Mouse (Mus musculus): ENCODE data around the gene Arf4.

Arf4 gene

GRCm38 (mm10) chr14:26637851-26638707 lies at the start of gene Arf4:
TSS of gene Arf4 (plus strand) at chr14:26638074.
- DNase-seq = peak; percentile 97 to 99

DNA sequence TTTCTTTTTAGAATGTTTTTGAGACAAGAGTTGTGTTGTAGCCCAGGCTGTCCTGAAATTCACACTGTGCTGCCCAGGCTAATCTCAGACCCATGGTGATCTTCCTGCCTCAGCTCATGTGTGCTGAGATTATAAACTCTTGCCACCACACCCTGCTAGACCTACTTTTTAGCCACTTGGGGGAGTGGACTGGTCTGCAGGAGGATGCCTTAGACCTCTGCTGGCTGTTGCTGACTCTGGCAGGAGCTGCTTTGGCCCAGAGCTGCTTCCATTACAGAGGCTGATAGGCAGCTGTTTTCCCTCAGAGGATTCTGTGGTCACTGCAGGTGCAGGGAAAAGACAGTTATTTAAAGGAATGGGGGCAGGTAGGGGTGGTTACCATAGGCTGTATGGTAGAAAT lies 46.5 kb upstream of the Arf4 start:
- no peak for DNase-seq

DNA sequence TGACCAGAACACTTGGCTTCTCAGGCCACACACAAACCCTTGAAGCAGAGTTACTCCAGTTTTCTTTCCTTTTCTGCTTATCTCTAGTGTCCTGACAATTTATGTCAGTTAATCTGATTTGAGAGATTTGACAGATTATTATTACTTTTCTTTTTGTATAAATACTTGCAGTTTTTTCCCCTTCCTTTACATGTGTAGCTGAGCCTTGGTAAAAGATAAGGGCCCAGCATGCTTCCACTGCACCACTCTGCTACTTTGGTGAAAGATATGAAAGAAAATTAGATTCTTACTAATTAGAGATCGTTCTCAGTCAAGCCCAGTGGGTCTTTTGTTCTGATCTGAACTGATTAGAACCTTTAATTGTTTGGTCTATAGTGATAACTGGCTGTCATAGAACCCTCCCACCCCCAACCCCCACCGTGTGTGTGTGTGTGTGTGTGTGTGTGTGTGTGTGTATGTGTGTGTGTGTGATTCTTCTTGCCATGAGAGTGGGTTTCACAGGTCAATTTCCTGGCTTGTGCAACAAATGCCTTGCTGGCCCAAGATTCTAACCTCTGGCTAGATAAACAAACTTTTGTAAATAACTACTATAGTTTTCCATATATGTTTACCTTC lies 44.5 kb upstream of the Arf4 start:
- no peak for DNase-seq

DNA sequence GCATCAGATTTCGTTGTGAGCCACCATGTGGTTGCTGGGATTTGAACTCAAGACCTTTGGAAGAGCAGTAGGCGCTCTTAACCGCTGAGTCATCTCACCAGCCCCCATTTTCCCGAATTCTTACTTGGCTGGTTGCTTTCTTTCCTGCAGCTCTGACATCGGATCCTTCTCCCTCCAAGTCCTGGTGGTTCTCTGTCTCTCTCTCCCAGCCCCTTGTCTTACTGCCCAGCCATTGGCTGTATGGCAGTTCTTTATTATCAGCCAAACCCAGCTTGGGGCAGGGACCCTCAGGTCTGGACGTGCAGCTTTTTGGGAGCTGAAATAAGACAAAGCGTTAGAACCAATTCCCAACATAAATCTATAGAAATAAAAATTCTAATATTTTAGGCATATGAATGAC lies 42.7 kb upstream of the Arf4 start:
- no peak for DNase-seq

DNA sequence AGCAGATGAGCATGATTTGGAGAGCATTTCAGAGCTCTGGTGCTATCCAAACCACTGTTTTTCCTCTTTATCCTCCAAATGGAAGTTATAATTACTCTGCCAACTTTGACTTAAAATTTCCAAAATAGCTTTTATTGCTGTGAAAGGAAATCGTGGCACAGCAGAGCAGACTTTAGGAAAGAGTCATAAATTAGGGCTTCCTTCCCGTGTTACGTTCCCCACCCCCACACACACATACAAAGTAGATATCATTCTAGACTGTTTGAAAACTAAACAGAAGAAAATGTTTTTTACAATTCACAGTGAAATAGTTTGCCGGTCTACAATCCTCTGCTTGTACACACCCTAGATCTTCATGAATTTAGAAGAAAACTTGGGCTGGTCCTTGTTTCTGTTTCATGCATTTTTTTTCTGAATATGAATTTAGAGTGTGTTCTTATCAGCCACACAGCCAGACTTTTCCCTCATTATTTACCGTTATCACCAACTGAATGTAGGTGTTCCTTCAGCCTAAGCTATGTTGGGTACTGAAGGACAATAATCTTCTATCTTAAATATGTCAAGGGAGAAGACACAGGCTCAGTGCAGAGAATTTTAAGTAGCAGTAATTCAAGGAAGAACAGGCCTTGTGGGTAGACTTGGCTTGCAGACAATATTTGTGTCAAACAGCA lies 42.0 kb upstream of the Arf4 start:
- DNase-seq = no peak

GRCm38 (mm10) chr14:26605354-26605753 lies 32.5 kb upstream of the Arf4 start:
- no peak for DNase-seq

DNA sequence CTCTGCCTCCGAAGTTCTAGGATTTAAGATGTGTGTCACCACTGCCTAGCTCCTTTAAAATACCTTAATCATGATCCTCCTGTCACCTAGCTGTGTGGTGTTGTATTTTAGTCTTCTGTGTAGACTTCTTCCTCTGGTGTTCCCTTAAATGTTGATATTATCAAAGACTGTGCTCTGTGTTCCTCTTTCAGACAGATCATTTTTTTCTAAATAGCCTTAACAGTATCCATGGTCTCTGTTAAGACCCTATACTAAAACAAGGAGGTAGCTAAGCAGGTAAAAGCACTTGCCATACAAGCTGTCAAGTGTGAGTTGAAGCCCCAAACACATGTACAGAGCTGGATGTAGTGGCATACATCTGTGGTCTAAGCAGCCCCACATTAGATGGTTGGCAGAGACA lies 28.2 kb upstream of the Arf4 start:
- DNase-seq = no peak

DNA sequence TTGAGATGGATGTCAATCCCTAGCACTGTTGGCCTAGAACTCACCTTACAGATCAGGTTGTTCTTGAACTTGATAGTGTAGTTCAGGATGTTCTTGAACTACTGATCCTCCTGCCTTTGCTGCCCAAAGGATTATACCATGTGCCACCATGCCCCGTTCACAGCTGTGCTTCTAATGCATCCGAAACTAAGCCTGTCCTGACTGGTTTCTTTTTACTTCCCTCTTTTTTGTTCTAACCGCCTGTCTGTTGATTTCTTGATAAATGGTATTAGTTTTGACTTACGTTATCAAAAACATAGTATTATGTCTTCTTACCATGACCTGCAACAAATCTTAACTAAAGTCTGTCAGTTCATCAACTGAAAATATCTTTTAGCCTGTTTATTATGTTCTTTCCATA lies 27.2 kb upstream of the Arf4 start:
- DNase-seq = no peak

DNA sequence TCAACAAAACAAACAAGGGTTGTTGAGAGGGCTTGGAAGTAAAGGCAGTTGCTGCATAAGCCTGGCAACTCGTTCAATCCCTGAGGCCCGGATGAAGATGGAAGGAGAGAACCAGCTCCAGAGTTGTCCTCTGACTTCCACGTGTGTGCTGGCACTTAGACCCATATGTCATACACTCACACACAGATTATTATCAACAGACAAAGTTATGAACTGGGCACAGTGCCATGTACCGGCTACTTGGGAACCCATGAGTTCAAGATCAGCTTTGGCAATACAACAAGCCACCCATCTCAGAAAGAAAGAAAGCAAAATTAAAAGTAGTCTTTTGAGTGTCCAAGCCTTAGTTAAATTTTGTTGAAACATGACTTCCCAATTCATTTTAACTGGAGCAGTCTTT lies 12.6 kb upstream of the Arf4 start:
- no peak for DNase-seq

GRCm38 (mm10) chr14:26626605-26627140 lies 11.2 kb upstream of the Arf4 start:
- DNase-seq = no peak

GRCm38 (mm10) chr14:26637025-26637850 lies 636 bp upstream of the Arf4 start:
- DNase-seq = peak; percentile 20 to 48

DNA sequence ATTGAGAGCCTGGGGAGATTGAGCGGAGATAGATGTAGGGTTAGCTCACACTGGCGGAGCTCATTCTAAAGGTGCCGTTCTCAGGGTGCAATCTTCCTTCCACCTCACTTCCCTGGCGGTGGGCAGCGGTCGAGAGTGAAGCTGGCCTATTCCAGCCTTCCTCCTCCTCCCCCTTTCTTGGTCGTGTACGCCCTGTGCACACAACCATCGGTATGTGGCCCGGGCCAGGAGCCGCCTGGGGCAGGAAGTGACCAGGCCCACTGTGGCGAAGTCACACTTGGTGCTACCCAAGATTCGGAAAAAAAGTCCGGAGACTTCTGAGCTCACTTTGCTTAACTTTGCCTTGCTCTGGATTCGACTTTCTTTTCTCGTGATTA lies 822 bp downstream of the Arf4 start:
- peak in 1 of 2 experiments; percentile 33 for DNase-seq

DNA sequence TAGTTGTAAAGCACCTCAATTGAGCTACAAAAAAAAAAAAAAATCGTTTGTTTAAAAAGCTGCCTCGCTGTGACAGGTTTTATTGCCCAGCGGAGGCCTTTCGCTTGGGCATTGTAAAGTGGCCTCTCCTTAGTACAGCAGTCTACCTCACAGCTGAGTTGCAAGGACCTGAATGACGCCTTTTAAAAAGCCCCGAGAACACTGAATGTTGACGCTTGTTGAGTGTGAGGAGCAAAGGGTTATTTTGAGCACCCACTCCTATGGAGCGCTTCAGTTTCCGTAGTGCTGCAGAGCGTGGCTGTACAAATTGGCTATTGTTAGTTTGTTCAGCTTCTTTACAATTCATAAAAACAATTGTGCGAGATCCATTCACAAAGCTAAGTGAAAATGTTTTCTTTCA lies 1.4 kb downstream of the Arf4 start:
- DNase-seq = no peak

DNA sequence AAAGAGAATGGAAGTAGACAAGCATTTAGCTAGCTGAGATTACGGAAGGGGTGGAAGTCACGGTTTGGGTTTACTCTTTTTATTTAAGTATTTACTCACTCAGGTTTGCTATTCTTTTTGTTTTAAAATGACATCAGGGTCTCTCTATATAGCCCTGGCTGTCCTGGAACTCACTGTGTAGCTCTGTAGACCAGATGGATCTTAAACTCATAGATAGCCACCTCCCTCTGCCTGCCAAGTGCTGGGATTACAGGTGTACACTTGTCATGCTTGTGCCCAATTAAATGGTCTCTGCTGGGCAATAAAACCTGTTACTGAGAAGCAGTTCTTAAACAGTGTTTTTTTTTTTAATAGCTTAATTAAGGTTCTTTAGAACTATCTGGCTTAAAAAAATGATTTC lies 2.1 kb downstream of the Arf4 start:
- peak; percentile 32 to 34 for DNase-seq

DNA sequence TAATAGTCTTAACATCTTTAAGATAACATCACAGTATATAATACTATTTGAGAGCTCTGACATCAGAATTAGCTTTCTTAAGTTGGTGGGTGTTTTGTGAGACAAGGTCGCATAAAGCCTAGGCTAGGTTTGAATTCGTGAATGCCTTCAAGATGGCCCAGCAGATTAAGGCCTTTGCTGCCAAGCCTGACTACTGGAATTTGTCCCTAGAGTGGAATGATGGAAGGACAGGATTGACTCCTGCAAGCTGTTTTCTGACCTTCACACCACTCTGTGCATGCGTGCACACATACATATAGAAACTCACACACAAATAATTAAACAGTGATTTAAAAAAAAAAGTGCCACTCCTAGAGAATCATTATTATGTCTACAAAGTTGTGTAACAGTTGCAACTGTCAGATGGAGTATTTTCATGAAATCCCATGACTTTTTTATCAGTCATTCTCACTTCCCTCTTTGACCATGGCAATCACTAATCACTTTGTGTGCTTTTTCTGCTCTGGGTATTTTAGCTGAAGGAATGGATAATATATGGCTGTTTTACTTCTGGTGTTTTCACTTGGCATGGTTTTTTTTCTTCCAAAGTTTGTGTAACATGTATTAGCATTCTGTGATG lies 5.2 kb downstream of the Arf4 start:
- no peak for DNase-seq

DNA sequence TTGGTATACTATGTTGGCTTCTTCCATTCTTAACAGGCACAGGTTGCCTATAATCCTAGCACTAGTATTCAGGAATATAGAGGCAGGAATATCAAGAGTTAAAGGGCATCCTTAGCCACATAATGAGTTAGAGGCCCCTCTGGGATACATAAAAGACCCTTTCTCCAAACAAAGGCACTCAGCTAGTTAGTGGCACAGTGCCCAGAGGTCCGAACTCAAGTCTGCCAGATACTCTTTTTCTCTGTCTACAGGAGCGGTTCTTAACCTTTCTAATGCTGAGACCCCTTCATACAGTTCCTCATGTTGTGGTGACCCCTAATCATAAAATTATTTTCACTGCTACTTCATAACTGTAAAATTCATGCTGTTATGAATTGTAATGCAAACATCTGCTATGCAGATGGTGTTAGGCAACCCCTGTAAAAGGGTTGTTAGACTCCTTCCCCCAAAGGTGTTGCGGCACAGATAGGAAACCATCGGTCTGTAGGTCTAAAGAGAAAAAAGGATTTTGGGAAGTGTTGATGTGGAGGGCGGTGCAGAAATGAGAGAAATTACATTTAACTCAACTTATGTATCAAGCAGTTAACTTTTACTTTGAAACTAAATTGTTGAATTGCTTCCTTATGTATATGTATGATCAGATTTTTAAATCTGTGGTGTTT lies 8.2 kb downstream of the Arf4 start:
- no peak for DNase-seq

- DNase-seq = no peak
These were observed 9.9 kb downstream of the Arf4 start for GRCm38 (mm10) chr14:26647811-26648210.

DNA sequence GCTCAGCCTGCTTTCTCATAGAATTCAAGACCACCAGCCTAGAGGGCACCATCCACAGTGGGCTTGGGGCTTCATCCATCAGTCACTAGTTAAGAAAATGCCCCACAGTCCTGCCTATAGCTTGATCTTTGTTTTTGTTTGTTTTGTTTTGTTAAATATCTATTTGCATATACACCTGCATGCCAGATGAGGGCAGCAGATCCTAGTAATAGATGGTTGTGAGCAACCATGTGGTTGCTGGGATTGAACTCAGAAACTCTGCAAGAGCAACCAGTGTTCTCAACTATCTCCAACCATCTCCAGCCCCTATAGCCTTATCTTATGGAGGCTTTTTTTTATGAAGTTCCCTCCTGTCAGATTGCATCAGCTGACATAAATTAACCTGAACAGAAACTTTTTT lies 14.0 kb downstream of the Arf4 start:
- DNase-seq = no peak

DNA sequence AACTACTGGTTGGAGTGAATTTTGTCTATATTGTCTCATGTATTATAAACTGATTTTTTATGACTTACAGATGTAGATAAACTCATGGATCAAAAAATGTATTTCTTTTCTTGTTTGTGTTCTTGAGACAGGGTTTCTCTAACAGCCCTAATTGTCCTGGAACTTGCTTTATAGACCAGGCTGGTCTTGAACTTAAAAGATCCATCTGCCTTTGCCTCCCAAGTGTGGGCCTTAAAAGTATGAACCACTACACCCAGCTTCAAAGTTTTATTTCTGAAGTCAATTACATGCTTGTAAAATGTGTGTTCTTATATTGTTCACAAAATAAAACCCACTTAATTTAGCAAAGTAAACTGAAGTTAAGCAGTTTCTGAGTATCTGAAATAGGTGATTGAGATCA lies 20.3 kb downstream of the Arf4 start:
- DNase-seq = no peak

DNA sequence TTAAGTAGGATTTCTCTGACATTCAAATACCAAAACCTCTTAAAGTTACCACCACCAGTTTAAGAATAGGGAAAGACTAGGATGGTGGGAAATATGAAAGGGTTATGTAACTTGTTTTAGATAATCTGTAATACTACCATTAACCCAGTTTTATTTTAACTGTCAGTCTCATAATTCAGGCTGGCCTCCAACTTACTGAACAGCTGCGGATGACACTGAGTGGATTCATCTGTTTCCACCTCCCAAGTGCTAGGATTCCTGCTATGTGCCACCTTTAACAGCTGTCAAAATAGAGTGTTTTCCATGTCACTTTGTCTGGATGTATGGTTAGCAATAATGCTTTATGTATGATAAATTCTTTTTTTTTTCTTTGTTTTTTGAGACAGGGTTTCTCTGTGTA lies 22.4 kb downstream of the Arf4 start:
- DNase-seq = no peak

DNA sequence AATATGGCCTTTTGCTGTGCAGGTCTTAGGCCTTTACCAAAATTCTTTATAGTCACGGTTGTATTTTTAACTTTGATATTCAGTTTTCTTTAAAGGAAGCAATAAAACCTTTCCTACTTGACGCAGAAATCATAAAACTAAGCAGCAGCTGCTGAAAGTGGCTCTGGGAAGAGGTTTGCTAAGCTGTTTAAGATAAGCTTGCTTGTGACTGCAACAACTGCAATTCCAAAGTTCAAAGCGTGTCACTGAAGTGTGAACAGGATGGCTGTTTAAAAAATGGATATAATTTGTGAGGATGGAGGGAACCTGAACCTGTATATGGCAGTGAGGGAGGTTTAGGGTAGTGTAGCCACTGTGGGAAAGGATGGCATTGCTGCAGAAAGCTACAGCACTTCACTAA lies 24.1 kb downstream of the Arf4 start:
- no peak for DNase-seq

- DNase-seq = no peak
These were observed 24.6 kb downstream of the Arf4 start for GRCm38 (mm10) chr14:26662488-26662887.

Measured in cerebellum, postnatal 36 days (tissue).